Mouse (Mus musculus) urinary bladder, adult 2 months (tissue): ENCODE results near the gene Mapt. TPM values are rescaled to one million over a fixed set of nuclear protein-coding genes. Genes with fewer than 3 reads are reported as not detected.
"Not testable (repeated sequence)": the region's sequence is repeated elsewhere in the genome, so short reads cannot be mapped to it uniquely, and the experiment has no call there.

Experiments used
- DNase-seq: peaks from one replicate; pipeline ENCODE4 v3.0.0; 2022; ENCODE audit warnings: low spot score
- polyA plus RNA-seq: library from polyadenylated mRNA; depleted of rRNA; stranded (reverse); fragments of >200 nt; gene quantifications from 2 replicates; pipeline ENCODE4 v1.2.3, GENCODE M21; 2012

The Mapt gene
- polyA plus RNA-seq, 1 experiment = 1.5 TPM

DNA sequence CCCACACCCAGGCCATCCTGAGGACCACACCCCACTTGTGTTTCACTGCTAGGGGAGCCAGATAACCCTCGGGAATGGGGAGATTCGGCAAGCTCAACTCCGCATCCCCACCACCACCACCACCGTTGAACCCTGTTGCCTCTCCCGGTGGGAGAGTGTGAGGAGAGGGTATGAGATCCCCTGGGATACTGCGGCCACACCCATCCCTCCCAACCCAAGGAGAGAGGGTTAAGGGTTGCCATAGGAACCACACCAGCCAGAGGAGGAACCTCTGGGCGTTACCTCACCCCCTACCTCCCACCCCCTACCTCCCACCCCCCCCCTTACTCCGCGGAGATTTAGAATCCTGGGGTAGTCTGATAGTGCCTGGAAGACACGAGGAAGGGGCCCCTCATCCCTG is 1.9 kb downstream of the Mapt start:
- DNase-seq = no peak

DNA sequence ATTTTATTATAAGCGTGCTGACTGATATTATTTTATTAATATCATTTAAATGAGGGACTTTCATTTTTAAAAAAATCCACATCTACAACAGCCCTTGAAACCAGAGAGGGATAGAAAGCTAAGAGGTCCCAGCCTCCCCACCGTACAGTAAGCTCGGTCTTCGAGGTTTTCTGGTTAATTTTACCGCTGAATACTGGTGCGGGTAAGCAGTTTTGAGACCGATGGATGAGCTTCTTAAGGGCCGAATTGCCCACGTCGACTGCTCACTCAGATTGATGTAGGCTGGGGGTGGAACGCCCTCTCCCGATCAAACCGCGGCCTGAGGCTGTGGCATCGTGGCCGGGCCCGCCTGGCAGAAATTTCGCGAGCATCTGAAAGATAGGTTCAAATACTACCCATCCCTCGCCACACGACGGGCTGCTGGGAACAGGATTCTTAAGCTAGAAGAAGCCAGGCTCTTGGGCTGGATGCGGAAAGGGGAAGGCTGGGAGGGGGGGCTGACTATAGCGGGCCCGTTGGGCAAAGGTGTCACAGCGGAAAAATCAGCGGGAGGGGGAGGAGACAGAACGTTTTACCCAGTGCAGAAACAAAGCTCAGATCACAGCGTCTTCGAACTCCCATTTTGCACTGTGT is 2.5 kb downstream of the Mapt start:
- no peak for DNase-seq

- no peak for DNase-seq
Observed at GRCm38 (mm10) chr11:104234680-104235079, 3.5 kb downstream of the Mapt start.

DNA sequence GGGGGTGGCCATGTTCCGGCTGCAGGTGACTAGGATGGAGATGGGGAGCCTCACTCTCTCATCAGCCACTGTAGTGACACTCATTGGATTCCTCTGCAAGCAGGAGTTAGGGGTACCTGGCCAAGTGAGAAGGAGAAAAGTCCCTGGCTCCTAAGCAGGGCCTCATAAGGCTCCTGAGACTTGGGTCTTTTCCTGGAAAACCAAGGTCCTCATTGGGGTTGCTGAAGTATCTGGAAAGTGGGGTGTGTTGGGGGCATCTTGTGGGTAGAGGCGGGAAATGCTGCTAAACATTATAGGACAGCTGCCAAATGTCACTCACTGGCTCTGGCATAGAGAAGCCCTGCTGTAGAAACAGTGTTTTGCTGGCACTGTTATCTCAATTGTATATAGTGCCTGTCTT is 4.7 kb downstream of the Mapt start:
- DNase-seq = no peak

- DNase-seq = no peak
Observed at GRCm38 (mm10) chr11:104237226-104237625, 6.0 kb downstream of the Mapt start.

DNA sequence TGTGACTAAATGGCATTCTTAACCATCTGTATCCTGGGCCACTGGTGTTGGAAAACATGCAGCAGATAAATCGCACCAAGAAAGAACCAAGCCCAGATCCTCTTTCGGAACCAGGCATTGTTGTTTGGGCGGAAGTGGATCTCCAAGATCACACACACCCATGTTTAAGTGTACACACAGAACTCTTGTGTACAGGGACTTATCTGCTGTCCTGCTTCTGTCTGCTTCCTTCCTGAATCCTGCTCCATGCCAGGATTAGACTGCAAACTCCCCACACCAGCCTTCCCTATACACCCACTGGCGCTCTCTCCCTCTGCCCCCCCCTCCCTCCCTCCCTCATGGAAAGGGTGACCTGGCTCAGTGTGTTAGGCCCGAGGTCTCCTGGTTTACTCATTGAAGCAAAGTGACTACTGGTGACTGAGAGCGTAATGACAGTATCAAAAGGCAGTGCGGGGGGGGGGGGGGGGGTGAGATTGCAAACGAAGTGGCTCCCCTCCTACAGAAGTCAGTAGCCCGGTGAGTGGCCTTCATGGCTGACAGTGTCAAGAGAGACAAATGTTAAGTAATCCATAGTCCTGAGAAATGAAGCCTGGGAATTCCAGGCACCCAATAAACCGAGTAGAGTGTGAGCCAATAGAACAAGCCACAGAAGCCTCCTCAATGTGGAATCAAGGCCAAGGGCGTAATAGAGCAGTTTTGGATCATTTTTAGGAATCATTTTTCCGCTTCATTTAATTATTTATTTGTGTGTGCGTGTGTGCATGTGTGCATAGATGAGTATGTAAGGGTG is 7.0 kb downstream of the Mapt start:
- DNase-seq = no peak

GRCm38 (mm10) chr11:104245478-104245877 is 14.3 kb downstream of the Mapt start:
- not testable (repeated sequence) for DNase-seq

DNA sequence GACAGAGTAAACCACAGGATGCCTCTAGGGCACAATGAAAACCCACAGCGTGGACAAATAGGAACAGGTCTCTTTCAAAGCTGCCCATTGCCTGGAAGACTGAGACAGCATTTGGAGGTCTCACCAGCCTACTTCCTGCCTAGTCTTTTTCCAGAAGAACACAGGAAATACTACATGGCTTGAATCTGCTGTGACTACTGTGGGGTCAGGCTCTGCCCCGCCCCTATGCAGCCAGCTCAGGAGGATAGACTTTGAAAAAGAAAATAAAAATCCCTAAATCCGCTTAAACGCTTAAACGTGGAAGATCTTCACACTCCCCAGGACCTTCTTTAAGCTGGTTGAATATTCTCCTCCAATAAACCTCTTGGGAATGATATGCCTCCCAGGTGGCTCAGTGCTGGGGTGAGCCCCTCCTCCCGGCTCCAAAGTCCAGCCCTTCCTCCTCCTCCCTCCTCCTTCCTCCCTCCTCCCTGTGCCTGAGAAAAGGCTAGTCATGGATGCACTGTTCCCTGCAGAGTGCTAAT is 15.0 kb downstream of the Mapt start:
- no peak for DNase-seq

DNA sequence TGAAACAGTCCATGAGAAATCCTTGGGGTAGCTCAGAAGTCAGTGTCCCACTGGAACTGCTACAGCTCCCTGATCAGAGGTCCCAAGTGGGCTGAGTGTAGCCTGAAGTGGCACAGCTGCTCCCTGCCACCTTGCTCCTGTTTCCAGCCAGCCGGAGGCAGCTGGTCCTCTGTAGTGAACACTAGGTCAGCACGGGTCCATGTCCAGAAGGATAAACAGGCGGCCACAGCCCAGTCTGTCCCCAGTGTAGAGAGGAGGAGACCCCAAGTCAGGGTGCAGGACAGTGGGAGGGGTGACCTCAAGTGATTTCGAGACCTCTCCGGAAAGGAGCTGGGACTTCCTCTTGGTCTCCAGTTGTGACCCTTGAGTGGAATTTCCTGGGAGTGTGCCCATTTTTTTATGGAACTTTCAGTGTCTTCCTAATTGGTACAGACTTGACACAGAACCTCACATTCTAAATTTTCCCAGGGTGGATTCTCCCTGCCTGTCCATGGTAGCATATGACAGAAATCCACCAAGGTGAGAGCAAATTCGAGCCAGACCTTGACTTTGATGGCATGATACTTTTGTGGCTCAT is 16.0 kb downstream of the Mapt start:
- DNase-seq = no peak

- no peak for DNase-seq
Observed at GRCm38 (mm10) chr11:104249420-104249819, 18.2 kb downstream of the Mapt start.

DNA sequence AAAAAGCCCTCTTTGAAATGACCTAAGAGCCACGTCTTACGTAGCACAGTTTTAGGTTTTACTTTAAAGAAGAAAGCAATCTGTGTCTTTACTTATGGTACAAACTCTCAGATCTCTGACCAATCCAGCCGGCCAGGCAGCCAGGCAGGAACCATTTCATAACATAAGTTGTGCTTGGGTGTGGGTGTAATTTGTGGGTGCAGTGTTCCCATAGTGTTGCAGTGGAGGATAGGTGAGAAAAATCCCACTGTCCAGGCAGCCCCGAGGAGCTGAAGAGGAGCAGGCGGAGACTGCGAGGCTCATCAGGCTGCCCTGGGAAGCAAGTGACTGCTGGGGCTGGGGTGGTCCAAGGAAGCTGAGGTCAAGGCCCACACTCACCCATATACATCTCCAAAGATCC is 19.9 kb downstream of the Mapt start:
- no peak for DNase-seq

DNA sequence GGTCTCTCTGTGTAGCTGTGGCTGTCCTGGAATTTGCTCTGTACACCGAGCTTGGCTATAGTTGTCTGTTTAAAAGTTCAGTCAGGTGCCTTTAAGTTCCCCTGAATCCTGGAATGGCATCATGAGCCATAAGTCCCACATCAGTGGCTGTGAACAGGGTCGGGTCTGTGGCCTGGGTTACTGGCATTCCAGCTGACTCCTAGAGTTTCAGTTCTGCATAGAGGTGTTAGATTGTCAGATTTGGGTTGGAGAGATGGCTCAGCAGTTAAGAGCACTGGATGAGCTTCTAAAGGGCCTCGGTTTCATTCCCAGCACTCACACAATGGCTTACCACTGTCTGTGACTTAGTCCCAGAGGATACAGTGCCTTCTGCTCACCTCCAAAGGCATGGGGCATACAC is 20.9 kb downstream of the Mapt start:
- DNase-seq = no peak

- no peak for DNase-seq
Observed at GRCm38 (mm10) chr11:104254408-104255039, 23.3 kb downstream of the Mapt start.

DNA sequence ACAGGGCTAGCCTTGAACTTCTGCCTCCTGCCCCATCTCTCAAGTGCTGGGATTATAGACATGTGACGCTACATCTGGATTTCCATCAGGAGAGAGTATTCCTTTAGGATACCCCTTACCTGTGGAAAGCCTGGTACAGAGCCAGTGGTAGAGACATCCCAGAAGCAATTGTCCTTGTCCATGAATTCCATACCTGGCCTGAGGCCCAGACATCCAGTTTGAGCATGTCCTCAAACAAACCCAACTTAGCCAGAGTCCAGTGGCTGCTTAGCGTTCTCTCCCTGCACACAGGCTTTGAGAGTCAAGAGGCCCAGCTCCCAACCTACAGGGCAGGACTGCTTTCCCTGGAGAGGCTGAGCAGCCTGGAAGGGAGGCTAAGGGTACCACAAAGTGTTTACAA is 25.0 kb downstream of the Mapt start:
- DNase-seq = no peak

DNA sequence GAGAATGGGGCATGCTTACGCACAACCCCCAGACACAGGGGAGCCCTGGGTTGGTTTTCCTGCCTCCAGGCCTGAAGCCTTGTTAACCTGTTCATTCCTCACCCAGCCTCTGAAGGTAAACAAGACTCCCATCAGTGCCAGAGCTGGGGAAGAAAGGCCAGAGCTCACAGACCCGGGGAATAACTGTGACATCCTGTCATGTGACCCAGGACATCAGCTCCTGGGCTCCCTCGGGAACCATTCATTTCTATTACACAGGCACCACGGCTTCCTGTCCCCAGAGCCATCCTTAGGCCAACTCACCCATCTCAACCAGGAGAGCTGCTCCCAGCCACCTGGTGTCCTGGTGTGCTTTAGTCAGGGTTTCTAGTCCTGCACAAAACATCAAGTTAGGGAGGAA is 27.8 kb downstream of the Mapt start:
- no peak for DNase-seq

GRCm38 (mm10) chr11:104264683-104265082 is 33.5 kb downstream of the Mapt start:
- DNase-seq = no peak

- no peak for DNase-seq
Observed at GRCm38 (mm10) chr11:104265669-104266068, 34.5 kb downstream of the Mapt start.

- DNase-seq = no peak
Observed at GRCm38 (mm10) chr11:104267380-104267779, 36.2 kb downstream of the Mapt start.

- no peak for DNase-seq
Observed at GRCm38 (mm10) chr11:104269385-104269822, 38.2 kb downstream of the Mapt start.

DNA sequence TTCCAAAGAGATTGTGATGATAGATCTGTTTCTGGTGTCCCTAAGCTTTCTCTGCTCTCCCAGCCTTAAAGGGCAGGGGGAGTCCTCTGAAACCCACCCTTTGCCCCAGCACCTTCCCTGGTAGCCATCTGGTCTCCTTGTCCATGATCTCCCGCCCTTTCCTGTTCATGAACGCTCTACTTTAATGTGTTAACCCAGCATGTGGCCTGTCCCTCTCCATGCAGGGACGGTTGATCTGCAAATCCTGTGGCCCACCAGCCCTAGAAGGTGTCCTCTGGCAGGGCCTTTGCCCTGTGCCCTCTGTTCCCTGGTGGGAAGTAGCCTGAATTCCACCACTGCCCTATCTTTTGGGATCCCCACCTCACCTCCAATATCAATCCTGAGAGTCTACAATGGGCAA is 39.3 kb downstream of the Mapt start:
- DNase-seq = no peak

- no peak for DNase-seq
Observed at GRCm38 (mm10) chr11:104270876-104271275, 39.7 kb downstream of the Mapt start.

DNA sequence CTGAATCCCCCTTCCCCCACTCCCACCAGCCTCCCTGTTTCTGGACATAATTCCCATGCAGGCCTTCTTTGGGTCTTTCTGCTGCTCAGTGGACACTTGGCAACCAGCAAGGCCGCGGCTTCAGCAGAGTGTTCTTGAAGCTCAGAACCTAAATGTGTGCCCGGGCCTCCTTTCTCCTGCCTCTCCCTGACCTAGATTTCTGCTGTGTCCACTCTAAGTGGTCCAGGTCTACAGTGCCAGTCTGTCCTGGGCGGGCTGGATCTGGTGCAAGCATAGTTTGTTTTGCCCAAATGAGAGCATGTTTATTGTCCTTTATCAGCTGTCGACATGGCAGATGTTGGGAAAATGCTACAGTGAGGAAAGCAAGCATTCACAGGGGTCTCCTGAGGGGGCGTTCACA is 40.7 kb downstream of the Mapt start:
- DNase-seq = no peak
